Mouse (Mus musculus) lung, postnatal 0 days (tissue): ENCODE results near the gene Hmgn3. TPM values are rescaled to one million over a fixed set of nuclear protein-coding genes. Genes with fewer than 3 reads are reported as not detected.

Experiments used
- ATAC-seq: fragments of 200-750 bp; cut with Nextera tagmentation; 2 replicates; pipeline ENCODE4 v1.8.0; 2017; ENCODE audit warnings: moderate library complexity
- DNase-seq: peaks from one replicate; pipeline ENCODE4 v3.0.0-alpha.2; 2016; ENCODE audit warnings: low spot score
- H3K27ac ChIP-seq: fragments of 300-500 bp; sonication (generic); 2 replicates; pipeline ENCODE4 v1.5.1; 2014; ENCODE audit warnings: antibody characterized with exemption, mild to moderate bottlenecking, low read length, mixed read lengths
- H3K27me3 ChIP-seq: fragments of 300-500 bp; sonication (generic); replicated peaks from 2 replicates; pipeline ENCODE4 v1.6.1; 2014; ENCODE audit warnings: low read length, mixed read lengths; ENCODE audit not compliant: insufficient read depth
- H3K36me3 ChIP-seq: fragments of 300-500 bp; sonication (generic); 2 replicates; pipeline ENCODE4 v1.6.1; 2014; ENCODE audit warnings: low read length, mixed read lengths; ENCODE audit not compliant: insufficient read depth
- H3K4me1 ChIP-seq: fragments of 300-500 bp; sonication (generic); 2 replicates; pipeline ENCODE4 v1.6.1; 2014; ENCODE audit warnings: antibody characterized with exemption, low read depth, low read length, mixed read lengths; ENCODE audit not compliant: insufficient read depth
- H3K4me2 ChIP-seq: fragments of 300-500 bp; sonication (generic); replicated peaks from 2 replicates; pipeline ENCODE4 v1.6.1; 2014; ENCODE audit warnings: low read depth, mild to moderate bottlenecking, low read length, moderate library complexity, mixed read lengths
- H3K4me3 ChIP-seq: fragments of 300-500 bp; sonication (generic); 2 replicates; pipeline ENCODE4 v1.5.1; 2014; ENCODE audit warnings: low read depth, low read length
- H3K9ac ChIP-seq: fragments of 300-500 bp; sonication (generic); replicated peaks from 2 replicates; pipeline ENCODE4 v1.6.1; 2014; ENCODE audit warnings: low read depth, mild to moderate bottlenecking
- H3K9me3 ChIP-seq: fragments of 300-500 bp; sonication (generic); 2 replicates; pipeline ENCODE4 v1.6.1; 2016; ENCODE audit warnings: low read length, mixed read lengths
- CTCF ChIP-seq: IDR thresholded peaks from 2 replicates; pipeline ENCODE4 v1.5.1; 2016; ENCODE audit warnings: antibody characterized with exemption, mild to moderate bottlenecking
- EP300 ChIP-seq: IDR thresholded peaks from 2 replicates; pipeline ENCODE4 v1.6.1; 2016; ENCODE audit warnings: antibody characterized with exemption, mild to moderate bottlenecking, control low read depth
- WGBS: fragments of 180-500 bp; shearing (Covaris S2); extraction: QIAGEN DNeasy Blood & Tissue Kit; methylation state at CpG from one replicate; pipeline ENCODE4 v1.1.7; 2014; 5-methylcytosine and 5-hydroxymethylcytosine counted together
- polyA plus RNA-seq: library from polyadenylated mRNA; unstranded; fragments of >200 nt; fragmentation: Nextera tagmentation; extraction: Ambion mirVana; gene quantifications from 2 replicates; pipeline ENCODE4 v1.2.1, GENCODE M21; 2015

Gene Hmgn3
- polyA plus RNA-seq, 1 experiment from 2014 or later, result 36.9 TPM

DNA sequence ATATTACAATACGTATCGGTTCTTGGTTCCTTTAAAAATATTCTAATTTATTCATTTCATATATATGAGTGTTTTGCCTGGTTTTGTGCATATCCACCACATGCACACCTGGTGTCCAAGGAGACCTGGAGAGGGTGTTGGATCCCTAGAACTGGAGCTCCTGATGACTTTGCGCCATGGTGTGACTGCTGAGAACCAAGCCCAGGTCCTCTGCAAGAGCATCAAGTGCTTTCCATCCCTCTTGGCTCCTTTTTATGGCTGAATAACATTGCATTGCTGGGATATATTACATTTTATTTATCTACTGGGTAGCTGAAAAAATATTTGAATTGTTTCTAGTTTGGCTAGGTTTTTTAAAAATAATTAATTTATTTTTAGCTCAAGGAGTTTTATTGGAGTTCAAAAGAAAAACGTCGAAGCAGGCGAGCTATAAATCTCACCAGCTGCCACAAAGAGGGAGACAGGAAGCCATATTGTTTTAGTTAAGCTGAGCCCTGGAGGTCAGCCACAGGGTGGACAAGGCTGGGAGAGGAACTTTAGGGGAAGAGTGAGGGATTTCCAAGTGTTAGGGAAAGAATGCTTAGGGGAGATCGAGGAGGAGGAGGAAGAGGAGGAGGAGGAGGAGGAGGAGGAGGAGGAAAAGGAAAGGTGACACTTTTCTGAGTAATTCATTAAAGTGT is 62.6 kb downstream of the Hmgn3 start:
- TF ChIP-seq CTCF (no peak), EP300 (no peak)
- Histone ChIP-seq H3K36me3 (no peaks in the 10 kb centered on the region), H3K9ac (no peak overlapping the region), H3K4me1 (no peaks in the 10 kb centered on the region), H3K9me3 (no peaks in the 10 kb centered on the region), H3K4me3 (no peak overlapping the region), H3K27ac (no peak overlapping the region), H3K4me2 (no peak overlapping the region), H3K27me3 (no peaks in the 10 kb centered on the region)
- WGBS, result 66% methylated on average over 6 of the region's 7 CpGs
- DNase-seq (no peak), ATAC-seq (no peak)

DNA sequence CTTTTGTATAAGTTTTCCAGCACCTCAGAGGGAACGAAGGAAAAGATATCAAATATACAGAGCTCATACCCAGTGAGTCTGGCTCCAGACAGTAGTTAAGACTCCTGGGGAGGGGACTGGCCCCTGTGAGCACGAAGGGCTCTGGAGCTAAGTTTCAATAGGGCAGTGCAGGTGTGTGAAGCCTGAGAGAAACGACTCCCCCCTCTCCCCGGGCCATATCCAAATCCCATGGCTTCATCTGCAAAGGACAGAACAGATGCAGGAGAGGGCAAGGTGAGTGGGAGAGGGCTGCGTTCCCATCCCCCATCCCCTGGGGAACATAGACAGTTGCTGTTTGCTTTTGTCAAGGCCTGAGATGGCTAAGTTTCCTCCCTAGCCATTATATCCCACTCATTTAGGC is 63.4 kb downstream of the Hmgn3 start:
- no peak for ATAC-seq
- no peaks in the 10 kb centered on the region for H3K27me3 ChIP-seq
- 74% methylated on average over 5 of the region's 5 CpGs for WGBS
- TF ChIP-seq CTCF (no peak), EP300 (no peak)
- no peak overlapping the region for H3K4me2 ChIP-seq
- H3K9me3 ChIP-seq, result no peaks in the 10 kb centered on the region
- no peaks in the 10 kb centered on the region for H3K4me1 ChIP-seq
- H3K4me3 ChIP-seq, result no peak overlapping the region
- no peak overlapping the region for H3K9ac ChIP-seq
- no peaks in the 10 kb centered on the region for H3K36me3 ChIP-seq
- H3K27ac ChIP-seq, result no peak overlapping the region
- no peak for DNase-seq

DNA sequence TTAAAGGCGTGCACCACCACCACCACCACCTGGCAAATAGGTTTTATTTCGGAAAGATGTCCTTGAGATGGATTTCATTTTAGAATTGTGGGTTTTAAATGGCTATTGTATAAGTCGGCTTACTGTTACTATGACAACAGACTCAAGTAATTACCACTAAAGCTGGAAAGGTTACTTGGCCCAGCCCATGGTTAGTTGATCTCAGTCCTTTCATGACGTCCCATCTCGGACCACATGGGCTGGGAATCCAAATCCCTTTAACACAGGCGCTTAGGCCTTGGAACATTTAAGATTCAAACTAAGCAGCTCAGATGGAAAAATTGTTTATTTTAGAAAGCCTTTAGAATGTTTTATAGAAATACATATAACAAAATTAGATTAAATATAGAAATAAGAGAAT is 64.2 kb downstream of the Hmgn3 start:
- Histone ChIP-seq H3K4me2 (no peak overlapping the region), H3K27me3 (no peaks in the 10 kb centered on the region), H3K9ac (no peak overlapping the region), H3K36me3 (no peaks in the 10 kb centered on the region), H3K9me3 (no peaks in the 10 kb centered on the region), H3K4me1 (no peaks in the 10 kb centered on the region), H3K27ac (no peak overlapping the region), H3K4me3 (no peak overlapping the region)
- DNase-seq, result no peak
- 79% methylated on average over 6 of the region's 6 CpGs for WGBS
- no peak for TF ChIP-seq EP300
- TF ChIP-seq CTCF, result no peak
- no peak for ATAC-seq

DNA sequence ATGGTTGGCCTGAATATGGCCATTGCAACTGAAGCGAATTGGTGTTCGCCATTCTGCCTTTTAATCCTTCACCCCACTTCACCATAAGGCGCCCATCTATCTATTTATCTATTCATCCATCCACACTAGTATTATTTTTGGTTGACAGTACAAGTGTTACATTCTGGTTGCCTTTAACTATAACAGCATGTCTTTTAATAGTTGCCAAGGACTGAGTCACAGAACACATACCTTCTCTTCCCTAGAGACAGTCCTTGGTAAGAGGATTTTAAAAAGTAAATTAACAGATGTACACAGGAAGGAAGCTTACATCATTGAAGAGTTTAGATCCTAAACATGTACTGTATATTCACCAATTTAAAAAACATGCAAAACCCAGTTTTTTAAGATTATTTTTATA is 66.8 kb downstream of the Hmgn3 start:
- H3K4me1 ChIP-seq, result no peaks in the 10 kb centered on the region
- no peak for TF ChIP-seq EP300
- TF ChIP-seq CTCF, result no peak
- no peak overlapping the region for H3K4me2 ChIP-seq
- no peak overlapping the region for H3K4me3 ChIP-seq
- no peaks in the 10 kb centered on the region for H3K9me3 ChIP-seq
- H3K27me3 ChIP-seq, result no peaks in the 10 kb centered on the region
- no peak overlapping the region for H3K27ac ChIP-seq
- DNase-seq (no peak), ATAC-seq (no peak)
- 86% methylated on average over 3 of the region's 3 CpGs for WGBS
- no peak overlapping the region for H3K9ac ChIP-seq
- H3K36me3 ChIP-seq, result no peaks in the 10 kb centered on the region

DNA sequence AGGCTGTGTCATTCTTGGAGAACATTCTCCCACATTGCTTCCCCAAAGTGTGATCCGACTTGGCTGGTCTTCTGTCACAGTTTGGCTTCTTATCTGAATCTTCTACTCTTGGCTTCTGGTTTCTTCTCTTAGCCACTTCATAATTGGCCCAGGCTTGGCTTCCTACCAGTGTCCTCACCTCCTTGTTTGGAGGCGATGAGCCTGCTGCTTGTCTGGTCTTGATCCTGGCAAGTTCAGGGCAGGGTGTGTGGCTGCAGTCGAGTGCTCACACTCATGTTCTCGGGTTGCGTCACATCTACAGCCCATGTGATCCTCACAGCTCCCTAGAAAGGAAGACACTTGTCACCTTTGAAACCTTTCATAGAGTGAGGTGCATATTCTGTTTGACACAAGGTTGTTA is 78.2 kb downstream of the Hmgn3 start:
- H3K27me3 ChIP-seq, result no peaks in the 10 kb centered on the region
- DNase-seq, result no peak
- no peak for TF ChIP-seq CTCF
- no peak for TF ChIP-seq EP300
- no peak overlapping the region for H3K4me2 ChIP-seq
- H3K27ac ChIP-seq, result no peak overlapping the region
- H3K36me3 ChIP-seq, result no peaks in the 10 kb centered on the region
- ATAC-seq, result no peak
- no peaks in the 10 kb centered on the region for H3K9me3 ChIP-seq
- no peak overlapping the region for H3K4me3 ChIP-seq
- 64% methylated on average over 5 of the region's 5 CpGs for WGBS
- H3K4me1 ChIP-seq, result no peaks in the 10 kb centered on the region
- no peak overlapping the region for H3K9ac ChIP-seq

DNA sequence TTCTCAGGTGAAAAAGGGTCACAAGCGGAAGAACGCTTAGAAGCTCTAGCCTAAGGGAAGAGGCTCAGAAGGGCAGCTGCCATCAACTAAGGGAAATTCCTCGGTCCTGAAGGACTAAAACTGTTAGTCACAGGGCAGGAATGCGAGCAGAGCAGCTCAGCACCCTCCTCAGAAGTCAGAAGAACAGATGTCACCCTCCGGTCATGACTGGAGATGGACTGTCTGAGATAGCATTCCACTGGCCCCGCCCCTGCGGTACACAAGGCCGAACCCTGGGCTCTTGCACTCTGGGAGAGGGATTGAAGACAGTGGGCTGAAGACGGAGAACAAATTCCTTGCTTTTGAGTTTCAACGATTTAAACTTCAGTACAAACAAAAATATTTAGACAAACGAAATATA is 85.2 kb downstream of the Hmgn3 start:
- WGBS, result 45% methylated on average over 11 of the region's 11 CpGs
- H3K27me3 ChIP-seq, result no peaks in the 10 kb centered on the region
- ATAC-seq (peak; percentile 57; the same call in 1 of the 2 replicates), DNase-seq (peak; percentile 14)
- H3K4me2 ChIP-seq, result no peak overlapping the region
- no peaks in the 10 kb centered on the region for H3K4me1 ChIP-seq
- no peaks in the 10 kb centered on the region for H3K36me3 ChIP-seq
- H3K27ac ChIP-seq, result no peak overlapping the region
- no peak overlapping the region for H3K4me3 ChIP-seq
- no peaks in the 10 kb centered on the region for H3K9me3 ChIP-seq
- TF ChIP-seq CTCF (no peak), EP300 (no peak)
- H3K9ac ChIP-seq, result no peak overlapping the region

Other genes starting within 250 kb of the Hmgn3 start
- 31.0 and 38.1 TPM in 2 replicates for gene Phip, start 171.2 kb downstream of the Hmgn3 start, polyA plus RNA-seq